Mouse (Mus musculus) kidney, postnatal 4 days (tissue): ENCODE results near the gene Fbxl17.

Experiments
- DNase-seq, 2 experiments: peaks; one replicate each; pipeline ENCODE4 v3.0.0; 2021; ENCODE audit warnings: mixed read lengths in 2 of 2

Fbxl17 gene

DNA sequence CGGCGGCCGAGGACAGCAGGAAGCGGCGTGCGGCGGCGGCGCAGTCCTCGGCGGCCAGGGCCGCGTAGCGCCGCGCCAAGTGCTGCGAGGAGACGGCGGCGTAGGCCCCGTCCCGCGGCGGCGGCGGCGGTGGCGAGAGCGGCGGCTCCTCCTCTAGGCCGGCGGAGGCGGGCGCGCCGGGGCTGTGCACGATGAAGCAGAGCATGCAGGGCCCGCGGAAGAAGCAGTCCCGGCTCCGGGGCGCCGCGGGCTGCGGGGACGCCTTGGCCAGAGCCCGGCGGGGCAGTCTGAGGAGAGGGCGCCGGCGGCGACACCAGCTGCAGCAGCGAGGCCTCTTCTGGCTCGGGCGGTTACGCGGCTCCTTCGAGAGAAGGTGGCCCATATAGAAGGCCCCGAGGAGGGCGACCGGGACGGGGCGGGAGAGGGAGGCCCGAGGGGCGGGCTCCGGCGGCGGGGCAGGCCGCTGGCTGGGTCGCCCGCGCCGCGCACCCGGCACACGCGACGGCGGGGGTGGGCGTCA, at the start of gene Fbxl17:
Gene Fbxl17, minus strand, starts transcription at position 382 of the 520 bp plus-strand sequence.
- peak; percentile 73 to 85 for DNase-seq

DNA sequence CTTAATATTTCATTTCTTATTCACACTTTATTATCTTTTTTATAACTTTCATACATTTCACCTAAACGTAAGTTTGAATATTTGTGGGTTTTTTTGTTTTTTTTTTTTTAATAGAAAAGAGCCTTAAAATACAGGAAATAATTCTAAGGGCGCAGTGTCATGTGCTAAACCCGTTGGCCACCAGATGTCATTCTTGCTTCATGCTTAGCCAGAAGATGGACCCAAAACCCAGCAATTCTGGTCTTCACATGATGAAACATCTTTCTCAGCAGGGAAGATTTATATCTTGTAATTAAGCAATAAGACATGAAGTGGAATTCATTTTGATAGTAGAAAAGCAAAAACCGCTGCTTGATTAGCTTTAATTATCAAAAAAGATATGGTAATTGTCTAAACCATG, 47.6 kb upstream of the Fbxl17 start:
- DNase-seq = peak; percentile 31 to 35

DNA sequence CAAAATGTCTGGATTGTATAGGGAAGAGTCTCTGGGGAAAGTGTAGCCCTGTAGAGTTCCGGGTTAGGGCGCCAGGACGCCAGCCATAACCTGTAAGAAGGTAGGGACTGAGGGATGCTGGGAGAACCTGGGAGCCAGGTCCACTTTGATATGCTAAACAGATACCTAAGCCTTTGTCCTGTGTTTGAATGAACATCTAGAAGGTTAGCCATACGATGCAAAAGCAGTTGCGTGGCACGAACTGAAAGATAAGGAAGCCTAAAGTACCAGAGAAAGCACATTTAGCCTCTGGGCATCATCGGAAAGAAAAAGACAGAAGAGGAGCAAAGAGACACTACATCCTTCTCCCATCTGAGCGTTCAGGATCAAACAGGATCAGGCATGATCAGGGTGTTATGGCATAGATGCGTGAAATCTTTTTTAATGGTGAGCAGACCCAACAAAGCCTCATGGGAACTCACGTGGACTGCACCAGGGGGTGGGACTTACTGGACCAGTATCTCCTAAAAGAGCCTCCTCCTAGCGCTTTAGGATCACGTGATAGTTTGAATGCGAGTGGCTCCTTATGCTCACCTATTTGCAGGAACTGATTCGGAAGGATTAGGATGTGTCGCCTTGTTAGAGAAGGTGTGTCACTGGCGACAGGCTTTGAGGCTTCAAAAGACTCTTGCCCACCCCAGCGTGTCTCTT, 34.9 kb upstream of the Fbxl17 start:
- no peak for DNase-seq

DNA sequence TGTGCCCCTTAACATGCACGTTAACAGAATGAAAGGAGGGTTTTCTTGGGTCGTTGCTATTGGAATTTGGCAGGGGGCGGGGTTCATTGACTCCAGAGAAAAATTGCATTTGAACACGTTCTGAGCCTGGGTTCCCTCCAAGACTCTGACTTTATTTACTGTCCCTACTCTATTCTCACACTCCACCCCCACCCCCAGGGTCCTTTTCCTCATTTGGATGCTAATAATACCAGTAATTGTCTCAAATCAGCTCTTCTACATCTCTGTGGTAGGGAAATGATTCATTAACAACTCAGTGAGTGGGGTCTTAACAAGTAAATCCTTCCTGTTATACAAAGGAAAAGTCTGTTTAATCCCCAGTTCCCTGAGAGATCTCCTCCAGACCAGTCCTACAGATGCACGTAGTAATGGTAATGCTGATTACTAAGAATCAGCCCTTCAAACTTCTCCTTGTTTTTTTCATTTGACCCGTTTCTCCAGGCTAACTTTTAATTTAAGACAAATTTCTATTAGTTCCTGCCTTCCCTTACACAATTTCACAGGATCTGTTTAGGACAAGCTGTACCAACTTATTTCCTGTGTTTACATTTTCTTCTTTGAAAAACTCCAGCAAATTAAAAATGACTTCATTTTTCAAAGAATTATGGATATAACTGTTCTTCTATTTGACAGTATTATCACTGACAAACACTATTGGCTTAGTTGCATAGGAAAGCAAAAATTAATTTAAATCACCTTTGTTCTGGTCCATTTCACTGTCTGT, 33.4 kb upstream of the Fbxl17 start:
- DNase-seq = no peak

DNA sequence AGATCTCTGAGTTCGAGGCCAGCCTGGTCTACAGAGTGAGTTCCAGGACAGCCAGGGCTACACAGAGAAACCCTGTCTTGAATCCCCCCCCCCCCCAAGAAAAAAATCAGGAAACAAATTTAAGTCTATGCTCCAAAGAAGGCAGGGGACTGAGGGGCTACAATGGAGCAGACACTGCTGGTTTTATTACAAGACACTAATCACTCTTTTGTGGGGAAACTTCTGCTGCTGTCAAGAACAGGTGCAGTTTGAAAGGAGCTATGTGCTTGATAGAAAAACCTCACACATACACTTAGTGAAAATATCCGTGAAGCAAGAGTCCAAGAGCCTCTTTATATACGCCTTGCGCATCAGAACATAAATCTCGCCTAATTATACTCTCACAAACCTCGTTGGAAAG, 29.7 kb upstream of the Fbxl17 start:
- no peak for DNase-seq

DNA sequence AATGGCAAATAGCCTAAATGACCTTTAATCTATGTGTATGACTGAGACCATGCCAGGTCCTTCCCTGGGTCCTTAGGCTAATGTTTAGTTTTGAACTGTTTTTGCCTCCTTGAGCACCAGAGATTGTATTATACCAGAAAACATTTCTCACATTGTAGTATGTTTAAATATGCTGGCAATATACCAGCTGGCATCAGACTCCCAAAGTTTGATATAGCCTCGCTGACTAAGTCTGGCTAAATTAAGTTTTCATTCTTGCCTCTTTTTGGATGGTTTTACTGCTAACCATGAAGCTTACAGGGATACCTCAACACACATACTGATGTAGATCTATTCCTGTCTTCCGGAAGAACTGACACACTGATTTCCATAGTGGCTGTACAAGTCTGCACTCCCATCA, 20.9 kb upstream of the Fbxl17 start:
- no peak for DNase-seq

DNA sequence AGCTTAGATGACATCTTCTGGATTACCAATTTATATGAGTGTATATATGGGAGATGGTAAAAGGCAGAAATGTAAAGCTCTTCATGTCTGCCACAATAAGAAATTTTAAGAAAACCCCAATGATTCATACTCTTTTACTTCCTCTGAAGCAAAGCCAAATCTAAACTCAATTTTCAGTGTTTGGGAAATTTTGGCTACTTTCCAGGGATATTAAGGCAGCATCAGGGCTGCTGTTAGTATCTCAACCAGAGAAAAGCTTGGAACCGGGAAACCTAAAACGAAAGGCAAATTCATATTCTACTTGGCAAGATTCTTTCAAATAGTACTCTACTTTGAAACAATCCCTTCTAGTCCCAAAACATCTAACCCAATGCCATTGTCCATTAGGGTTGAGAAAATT, 10.6 kb upstream of the Fbxl17 start:
- no peak for DNase-seq

DNA sequence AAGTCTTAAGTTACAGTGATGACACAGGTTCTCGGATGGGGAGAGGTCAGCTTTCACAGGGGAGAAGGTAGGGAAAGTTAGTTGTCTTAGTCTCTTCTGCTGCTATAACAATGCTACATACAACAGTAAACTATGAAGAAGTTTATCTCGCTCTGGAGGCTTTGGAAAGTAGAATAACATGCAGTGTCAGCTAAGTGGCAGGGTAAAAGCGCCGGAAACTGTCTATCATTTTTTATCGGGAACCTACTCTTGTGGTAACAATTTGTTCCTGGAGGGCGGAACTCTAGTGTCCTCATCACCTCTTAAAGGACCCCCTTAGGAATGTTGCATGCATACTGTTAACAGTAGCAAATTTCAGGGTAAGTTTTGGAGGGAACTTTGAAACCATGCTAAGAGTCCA, 1.3 kb upstream of the Fbxl17 start:
- no peak for DNase-seq

DNA sequence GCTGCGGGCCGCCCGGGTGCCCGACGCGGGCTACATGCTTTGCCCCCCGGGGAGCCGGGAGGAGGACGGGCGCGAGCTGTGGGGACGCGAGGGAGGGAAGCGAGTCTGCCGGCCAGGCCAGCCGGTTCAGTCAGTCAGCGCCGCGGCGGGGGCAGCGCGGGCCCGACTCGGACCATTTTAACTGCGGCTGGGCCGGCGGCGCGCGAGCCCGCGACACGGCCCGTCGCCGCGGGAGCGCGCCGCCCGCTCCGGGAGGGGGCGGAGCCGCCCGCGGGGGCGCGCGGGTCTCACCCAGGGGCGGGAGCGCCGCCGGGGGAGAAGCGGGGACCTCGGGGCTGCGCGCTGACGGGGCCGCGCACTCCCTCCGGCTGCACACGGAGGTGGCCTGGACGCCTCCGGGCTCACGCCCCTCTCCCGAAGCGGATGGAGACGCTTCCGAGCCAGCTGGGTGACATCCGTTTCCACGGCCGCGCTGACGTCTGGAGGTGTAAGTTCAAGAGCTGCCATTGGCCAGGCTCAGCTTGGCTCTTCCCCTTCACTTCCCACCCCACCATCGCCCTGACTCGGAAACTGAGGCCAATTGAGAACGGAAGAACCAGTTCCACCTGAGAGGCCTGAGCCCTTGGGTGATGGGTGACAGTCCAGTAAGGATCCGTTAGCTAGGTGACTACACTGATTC, 478 bp upstream of the Fbxl17 start:
- peak; percentile 84 to 91 for DNase-seq

DNA sequence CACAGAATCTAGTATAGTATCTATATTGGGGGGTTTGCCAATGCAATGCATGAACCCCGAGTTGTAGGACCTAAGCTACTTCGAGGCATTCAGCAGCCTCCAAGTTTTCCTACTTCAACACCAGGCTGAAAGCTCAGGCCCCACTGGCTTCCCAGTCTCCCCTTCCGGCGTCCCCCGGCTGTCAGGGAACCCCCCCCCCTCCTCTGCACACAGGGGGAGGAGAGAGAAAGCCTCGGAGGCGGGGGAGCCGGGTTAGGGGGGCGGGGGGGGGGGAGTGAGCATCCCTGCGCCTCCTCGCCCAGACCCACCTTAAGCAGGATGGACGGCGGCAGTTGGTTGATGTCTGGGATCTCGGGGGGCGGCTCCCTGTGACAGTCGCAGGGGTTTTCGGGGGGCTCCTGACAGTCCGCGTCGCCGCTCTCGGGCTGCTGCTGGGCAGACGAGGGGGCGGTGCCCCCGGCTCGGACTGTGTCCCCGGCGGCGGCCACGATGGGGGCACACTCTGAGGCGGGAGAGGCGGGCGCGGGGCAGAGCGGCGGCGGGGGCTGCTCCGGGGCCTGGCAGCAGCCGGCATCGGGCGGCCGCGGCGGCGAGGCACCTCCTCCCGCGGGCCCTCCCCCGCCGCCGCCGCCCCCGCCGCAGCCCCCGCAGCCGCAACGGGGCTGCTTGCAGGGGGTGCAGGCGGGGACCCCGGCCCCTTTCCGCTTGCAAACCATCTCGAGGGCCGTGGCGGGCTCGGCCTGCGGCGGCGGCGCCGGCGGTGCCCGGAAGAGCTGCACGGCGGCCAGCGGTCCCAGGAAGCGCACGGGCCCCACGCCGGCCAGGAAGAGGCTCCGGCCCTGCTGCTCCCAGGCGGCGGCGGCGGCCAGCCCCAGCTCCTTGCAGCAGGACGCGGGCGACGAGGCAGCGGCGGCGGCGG, 841 bp downstream of the Fbxl17 start:
- peak; percentile 73 to 81 for DNase-seq

DNA sequence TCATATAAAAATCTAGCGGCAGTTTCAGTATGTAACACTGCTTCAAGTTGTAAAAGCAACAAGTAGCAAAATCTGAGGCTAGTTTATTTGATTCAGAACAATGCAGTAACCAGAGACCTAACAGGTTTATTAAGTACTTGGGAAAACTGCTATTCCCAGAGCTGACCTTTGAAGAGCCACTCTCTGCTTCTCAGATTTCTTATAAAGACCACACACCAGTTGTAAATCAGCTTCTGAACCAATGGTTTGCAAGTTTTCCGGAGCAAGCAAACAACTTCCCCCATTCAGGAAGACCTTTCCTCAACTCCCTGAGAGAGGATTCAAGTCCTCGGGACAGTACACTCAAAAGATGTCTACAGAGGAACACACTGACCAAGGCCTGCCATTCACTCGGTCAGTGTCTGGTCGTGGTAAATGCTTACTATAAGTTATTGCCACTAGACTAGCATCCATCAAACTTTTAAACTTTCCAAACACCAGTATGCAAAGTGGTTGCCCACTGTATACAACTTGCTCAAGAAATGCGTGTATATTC, 1.6 kb downstream of the Fbxl17 start:
- no peak for DNase-seq

DNA sequence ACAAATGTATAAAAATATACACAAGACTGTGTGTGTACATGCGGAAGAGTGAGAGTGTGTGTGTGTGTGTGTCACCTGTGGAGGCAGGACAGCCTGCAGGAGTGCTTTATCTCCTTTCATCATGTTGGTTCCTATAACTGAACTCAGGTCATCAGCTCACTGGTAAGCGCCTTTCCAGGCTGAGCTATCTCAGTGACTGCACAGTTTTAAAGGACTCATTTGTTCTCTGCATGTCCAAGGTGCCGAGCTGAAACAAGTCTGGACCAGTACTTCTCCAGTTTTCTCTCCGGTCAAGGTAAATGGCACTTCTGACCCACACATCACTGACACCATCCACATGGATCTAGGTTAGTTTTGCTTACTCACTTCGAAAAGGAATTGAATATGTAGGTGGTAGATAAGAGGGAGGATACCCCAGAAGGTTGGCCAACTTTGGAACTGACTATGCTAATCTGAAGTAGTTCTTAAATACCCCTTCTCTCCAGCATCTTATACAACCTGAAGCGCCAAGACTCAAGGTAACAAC, 2.5 kb downstream of the Fbxl17 start:
- no peak for DNase-seq

DNA sequence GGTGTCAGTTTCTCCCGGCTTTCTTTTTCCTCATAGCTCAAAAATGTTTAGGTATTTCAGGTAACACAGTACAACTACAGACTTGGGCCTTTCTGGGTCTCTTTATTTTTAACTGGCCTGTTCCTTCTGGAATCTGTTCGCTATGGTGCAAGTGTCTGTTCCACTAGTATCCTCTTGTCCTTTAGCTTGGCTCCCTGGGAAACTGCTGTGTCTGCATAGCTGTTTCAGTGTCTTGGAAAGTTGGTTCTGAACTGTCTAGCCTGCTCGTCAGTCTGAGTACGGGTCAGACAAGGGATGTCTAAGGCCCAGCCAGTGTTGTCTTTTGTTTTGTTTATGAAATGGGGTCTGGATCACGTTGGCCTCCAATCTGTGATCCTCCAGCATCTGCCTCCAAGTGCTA, 3.7 kb downstream of the Fbxl17 start:
- DNase-seq = no peak

DNA sequence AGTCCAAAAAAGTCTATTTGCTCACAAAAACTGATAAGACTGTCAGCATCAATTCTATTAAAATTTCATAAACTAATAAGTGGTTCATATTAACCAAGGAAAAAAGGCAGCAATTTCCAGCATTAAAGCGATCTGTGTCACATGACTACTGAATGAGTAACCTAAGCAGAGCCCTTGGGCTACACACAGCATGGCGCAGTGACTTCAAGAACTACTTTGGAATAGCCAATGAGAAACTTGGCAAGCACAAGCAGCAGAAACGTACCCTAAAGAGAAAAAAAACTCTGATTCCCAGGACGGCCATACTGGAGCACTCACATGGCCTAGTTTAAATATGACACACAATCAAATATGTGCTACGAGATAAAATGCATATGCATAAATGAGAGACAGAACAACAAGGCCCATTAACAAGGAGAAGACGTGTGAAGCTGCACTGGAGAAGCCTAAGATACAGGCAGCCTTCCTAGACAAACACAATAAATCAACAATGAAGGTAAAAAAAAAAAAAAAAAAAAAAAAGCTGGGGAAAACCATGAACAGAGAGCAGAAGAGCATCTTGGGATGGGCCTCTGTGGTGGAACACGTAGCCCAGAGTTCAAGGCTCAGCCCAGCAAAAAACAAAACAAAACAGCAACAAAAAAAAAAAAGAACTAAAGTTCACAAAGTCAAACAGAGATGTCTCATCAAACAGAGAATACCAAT, 5.8 kb downstream of the Fbxl17 start:
- no peak for DNase-seq

DNA sequence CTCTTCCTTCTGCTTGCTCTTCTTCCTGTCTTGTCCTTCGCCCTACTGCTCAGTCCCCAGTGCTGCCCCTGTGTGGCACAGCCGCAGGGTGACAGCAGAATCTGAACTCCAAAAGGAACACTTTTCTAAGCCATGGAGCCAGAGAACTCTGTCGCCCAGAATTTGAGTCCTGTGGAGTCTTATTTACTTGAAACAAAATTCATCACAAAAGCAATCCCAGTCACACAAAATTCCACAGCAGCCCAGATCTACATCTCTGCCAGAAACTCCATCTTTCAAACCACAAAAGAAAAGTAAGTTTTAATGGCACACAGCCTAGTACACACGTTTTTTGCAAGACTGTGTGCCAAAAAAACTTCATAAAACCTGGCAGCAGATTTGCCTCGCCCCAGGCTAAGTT, 6.5 kb downstream of the Fbxl17 start:
- DNase-seq = peak; percentile 47 to 62

DNA sequence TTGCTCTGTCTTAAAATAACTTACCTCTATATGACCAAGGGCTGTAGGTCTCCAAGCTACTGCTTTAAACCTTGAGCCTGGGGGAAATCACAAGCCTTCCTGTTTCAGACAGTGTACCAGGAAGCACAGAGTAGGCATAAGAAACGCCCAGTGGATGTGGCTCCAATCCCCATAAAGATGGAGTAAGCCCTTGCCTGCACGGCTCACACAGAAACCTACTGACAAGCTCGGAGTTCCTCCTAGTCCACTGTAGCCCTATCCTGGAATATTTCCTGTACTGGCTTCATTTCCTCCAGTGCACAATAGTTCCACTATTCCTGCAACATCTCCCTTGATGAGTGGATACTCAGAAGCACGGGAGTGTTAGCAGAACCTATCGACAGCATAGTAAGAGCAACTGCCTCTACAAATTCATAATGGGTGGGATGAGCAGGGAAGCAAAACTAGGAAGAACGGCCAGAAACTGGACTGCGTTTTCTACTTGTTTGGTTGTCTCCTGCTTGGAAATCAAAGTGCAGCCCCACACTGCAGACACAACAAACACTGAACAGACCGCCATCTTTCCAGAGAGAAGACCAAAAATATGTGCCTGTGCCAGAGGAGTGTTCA, 7.0 kb downstream of the Fbxl17 start:
- peak in 1 of 2 experiments; percentile 28 for DNase-seq

DNA sequence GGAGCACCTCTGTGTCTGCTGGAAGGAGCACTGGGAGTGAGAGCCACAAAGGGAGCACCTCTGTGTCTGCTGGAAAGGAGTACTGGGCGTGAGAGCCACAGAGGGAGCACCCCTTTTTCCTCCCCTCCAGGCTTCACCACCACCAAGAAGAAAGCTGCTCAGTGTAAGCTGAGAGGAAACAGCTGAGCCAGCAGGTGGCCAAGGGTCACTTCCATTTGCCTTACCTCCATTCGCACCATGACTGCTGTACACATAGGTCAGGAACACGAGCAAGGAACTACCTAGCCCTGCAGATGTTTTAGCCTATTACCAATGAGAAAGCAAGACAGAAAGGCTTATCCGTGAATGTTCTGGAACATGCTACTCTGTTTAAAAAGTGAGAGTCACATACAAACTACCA, 10.3 kb downstream of the Fbxl17 start:
- no peak for DNase-seq

DNA sequence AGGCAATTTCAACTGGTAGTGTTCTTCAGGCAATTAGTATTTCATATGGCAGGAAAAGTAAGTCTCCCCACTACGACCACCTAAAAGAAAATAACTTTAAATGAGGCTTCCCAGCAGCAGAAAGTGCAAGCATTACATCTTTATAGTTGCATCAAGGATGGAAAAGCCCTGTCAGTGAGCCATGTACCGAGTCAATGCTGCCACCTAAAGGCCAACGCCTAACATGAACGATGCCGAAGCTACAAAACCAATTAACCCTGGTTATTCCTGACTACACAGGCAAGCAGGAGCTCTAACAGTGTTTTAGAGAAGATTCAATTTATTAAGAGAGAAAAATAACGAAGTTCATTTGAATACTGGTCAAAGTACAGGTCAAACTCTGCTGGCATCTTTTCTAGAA, 32.0 kb downstream of the Fbxl17 start:
- DNase-seq = peak; percentile 69 to 73

DNA sequence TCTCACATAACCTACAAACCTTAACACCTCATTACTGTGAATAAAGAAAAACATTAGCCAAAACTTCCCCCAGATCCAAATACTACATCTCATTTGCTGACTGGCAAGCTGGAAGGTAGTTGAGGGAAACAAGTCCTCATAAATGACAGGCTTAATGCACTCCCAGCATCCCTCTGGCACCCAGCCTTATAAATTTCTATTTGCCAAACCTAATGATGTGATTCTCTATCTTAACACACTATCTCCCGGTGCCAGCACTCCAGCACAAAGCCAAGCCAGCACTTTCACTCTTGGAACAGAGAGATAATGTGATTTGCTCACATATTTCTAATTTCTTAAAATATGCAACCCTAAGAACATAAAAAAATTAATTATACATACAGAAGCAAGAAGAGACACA, 34.6 kb downstream of the Fbxl17 start:
- no peak for DNase-seq

DNA sequence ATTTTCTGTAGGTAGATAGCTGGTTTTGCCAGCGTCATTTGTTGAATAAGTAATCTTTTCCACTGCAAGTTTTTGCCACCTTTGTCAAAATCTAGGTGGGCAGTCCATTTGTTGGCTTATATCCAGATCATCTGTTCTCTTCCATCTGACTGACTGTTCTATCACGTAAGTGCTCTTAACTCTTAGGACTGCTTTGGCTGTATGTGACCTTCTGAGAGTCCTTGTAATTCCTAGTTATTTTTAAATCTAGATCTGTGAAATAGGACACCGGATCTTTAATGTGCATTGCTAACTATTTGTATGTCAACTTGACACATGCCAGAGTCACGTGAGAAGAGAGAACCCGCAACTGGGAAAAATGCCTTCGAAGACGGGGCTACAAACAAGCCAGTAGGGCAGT, 37.3 kb downstream of the Fbxl17 start:
- no peak for DNase-seq
